1 mouse cellular context compared by ENCODE assay signal in the genomic region with DNA sequence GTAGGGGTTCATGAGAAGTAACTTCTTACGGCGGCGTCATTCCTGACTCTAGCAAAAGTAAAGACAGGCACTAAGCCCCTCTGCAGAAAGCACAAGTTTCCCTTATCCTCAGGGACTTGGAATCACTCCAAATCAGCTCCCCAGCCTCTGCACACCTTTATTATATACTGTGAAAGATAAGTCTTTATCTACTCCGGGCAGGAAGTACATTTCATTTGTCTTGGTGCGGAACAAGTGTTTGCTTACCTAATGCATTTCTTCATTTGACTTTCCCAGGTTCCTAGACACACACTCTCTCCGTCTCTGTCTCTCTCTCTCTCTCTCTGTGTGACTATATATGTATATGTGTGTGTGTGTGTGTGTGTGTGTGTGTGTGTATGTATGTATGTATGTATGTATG.
TF ChIP-seq lines count a peak whose summit lies in the region.

No protein-coding gene starts in this region.

TF ChIP-seq in CH12.LX, 34 proteins besides CTCF, POLR2A, EP300 and RAD21:
- TF ChIP-seq SMC3 (IDR thresholded peaks at IDR 0.05; ENCODE audit: low read depth, low read length) (no peak), ZNF384 (IDR thresholded peaks at IDR 0.05; ENCODE audit: low read depth, low read length) (no peak), KAT2A (IDR thresholded peaks at IDR 0.05; ENCODE audit: insufficient replicate concordance, low read length) (no peak), ELF1 (IDR thresholded peaks at IDR 0.05; ENCODE audit: low read depth, low read length) (no peak), ZC3H11A (IDR thresholded peaks at IDR 0.05; ENCODE audit: low read depth, low read length) (no peak), TBP (conservative IDR thresholded peaks at IDR 0.05; ENCODE audit: low read depth, low read length) (no peak), MAFK (IDR thresholded peaks at IDR 0.05; ENCODE audit: insufficient replicate concordance, low read length) (no peak), USF2 (conservative IDR thresholded peaks at IDR 0.05; ENCODE audit: low read depth, low read length) (no peak), USF1 (IDR thresholded peaks at IDR 0.05; ENCODE audit: low read depth, low read length) (no peak), POLR2AphosphoS2 (IDR thresholded peaks at IDR 0.05; ENCODE audit: low read depth, low read length) (no peak), JUND (conservative IDR thresholded peaks at IDR 0.05; ENCODE audit: low read depth, low read length) (no peak), SIN3A (IDR thresholded peaks at IDR 0.05; ENCODE audit: low read length) (no peak), ETS1 (conservative IDR thresholded peaks at IDR 0.05; ENCODE audit: low read depth, low read length) (no peak), CHD2 (IDR thresholded peaks at IDR 0.05; ENCODE audit: low read length) (no peak), ZMIZ1 (IDR thresholded peaks at IDR 0.05; ENCODE audit: low read depth, low read length) (no peak), UBTF (IDR thresholded peaks at IDR 0.05; ENCODE audit: low read depth, low read length) (no peak), BHLHE40 (IDR thresholded peaks at IDR 0.05; ENCODE audit: low read depth, low read length) (no peak), ZKSCAN1 (IDR thresholded peaks at IDR 0.05; ENCODE audit: borderline replicate concordance, low read depth, low read length) (no peak)
TF ChIP-seq in CH12.LX: peak in this region for 0.
